Mouse (Mus musculus): ENCODE measurements around the gene Epm2a.
"Not testable (repeated sequence)": the region's sequence is repeated elsewhere in the genome, so short reads cannot be mapped to it uniquely, and the experiment has no call there.

The Epm2a gene

GRCm38 (mm10) chr10:11343205-11344141, at the start of gene Epm2a:
TSS of gene Epm2a (plus strand) at chr10:11343404.
- DNase-seq (ENCODE audit: low read depth) = no peak

- DNase-seq (ENCODE audit: low read depth) = no peak
Observed at GRCm38 (mm10) chr10:11298418-11298817, 44.8 kb upstream of the Epm2a start.

GRCm38 (mm10) chr10:11305365-11306053, 37.7 kb upstream of the Epm2a start:
- DNase-seq (ENCODE audit: low read depth) = no peak

- DNase-seq (ENCODE audit: low read depth) = no peak
Observed at GRCm38 (mm10) chr10:11306054-11306367, 37.2 kb upstream of the Epm2a start.

GRCm38 (mm10) chr10:11309866-11310265, 33.3 kb upstream of the Epm2a start:
- DNase-seq (ENCODE audit: low read depth) = no peak

GRCm38 (mm10) chr10:11310481-11310880, 32.7 kb upstream of the Epm2a start:
- no peak for DNase-seq (ENCODE audit: low read depth)

- not testable (repeated sequence) for DNase-seq (ENCODE audit: low read depth)
Observed at GRCm38 (mm10) chr10:11317856-11318454, 25.2 kb upstream of the Epm2a start.

GRCm38 (mm10) chr10:11319446-11319970, 23.7 kb upstream of the Epm2a start:
- DNase-seq (ENCODE audit: low read depth) = no peak

GRCm38 (mm10) chr10:11322316-11322715, 20.9 kb upstream of the Epm2a start:
- DNase-seq (ENCODE audit: low read depth) = no peak

GRCm38 (mm10) chr10:11323202-11323898, 19.9 kb upstream of the Epm2a start:
- peak; percentile 74 for DNase-seq (ENCODE audit: low read depth)

GRCm38 (mm10) chr10:11326526-11326925, 16.7 kb upstream of the Epm2a start:
- no peak for DNase-seq (ENCODE audit: low read depth)

GRCm38 (mm10) chr10:11344536-11345468, 1.6 kb downstream of the Epm2a start:
- DNase-seq (ENCODE audit: low read depth) = no peak

GRCm38 (mm10) chr10:11350243-11350974, 7.2 kb downstream of the Epm2a start:
- DNase-seq (ENCODE audit: low read depth) = not testable (repeated sequence)

- DNase-seq (ENCODE audit: low read depth) = no peak
Observed at GRCm38 (mm10) chr10:11354609-11355008, 11.4 kb downstream of the Epm2a start.

- no peak for DNase-seq (ENCODE audit: low read depth)
Observed at GRCm38 (mm10) chr10:11361985-11362692, 18.9 kb downstream of the Epm2a start.

GRCm38 (mm10) chr10:11362896-11363487, 19.8 kb downstream of the Epm2a start:
- no peak for DNase-seq (ENCODE audit: low read depth)

- no peak for DNase-seq (ENCODE audit: low read depth)
Observed at GRCm38 (mm10) chr10:11381302-11381701, 38.1 kb downstream of the Epm2a start.

- no peak for DNase-seq (ENCODE audit: low read depth)
Observed at GRCm38 (mm10) chr10:11410926-11411325, 67.7 kb downstream of the Epm2a start.

GRCm38 (mm10) chr10:11420071-11420470, 76.9 kb downstream of the Epm2a start:
- no peak for DNase-seq (ENCODE audit: low read depth)

All from c-Kit-positive CD71-positive TER-119-negative erythroid progenitor cells, embryonic 14.5 days (primary cell).